Mouse (Mus musculus): Measurements from ENCODE around the gene Adamts13. TPM values are rescaled to one million over a fixed set of nuclear protein-coding genes. Genes with fewer than 3 reads are reported as not detected.

Gene Adamts13
- total and polyA plus RNA-seq, 3 experiments = 19.7 to 130 TPM; not detected in 1

DNA sequence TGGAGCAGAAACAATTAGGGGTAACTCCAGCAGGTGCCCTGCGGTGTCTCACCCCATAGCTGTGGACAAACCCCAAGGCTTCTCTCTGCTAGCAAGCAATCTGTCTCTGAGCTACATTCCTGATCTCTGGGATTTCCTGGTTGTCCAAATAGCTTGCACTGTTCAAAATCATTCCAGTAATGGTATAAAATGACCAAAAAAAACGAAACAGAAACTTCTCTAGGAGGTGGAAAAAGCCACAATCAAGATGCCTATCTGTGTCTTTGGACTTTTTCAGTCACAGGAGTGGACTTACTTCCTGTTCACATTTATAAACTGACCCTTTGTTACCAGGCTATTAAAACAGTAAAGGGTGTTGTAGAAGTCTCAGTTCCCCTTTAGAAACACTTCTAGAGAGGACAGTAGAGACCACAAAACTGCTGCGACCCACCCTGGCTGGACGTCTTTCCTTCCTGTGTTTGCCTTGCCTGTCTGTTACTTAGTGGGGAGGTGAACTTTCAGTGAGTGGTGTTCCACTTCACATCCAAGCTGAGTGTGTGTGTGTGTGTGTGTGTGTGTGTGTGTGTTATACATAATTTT lies 55.3 kb downstream of the Adamts13 start:
- Histone ChIP-seq H3K36me3 (ENCODE audit: control insufficient read depth in 1 of 2, insufficient read depth in 2 of 2, low read length in 2 of 2) (peaks cover 0 to 9% of the 10 kb centered on the region in 2 experiments; a peak in 2 of 4 replicates), H3K4me1 (ENCODE audit: control insufficient read depth in 1 of 2, insufficient read depth in 2 of 2, low read length in 2 of 2) (peaks cover 4 to 20% of the 10 kb centered on the region in 2 experiments; a peak in 3 of 4 replicates), H3K79me2 (ENCODE audit: control insufficient read depth, insufficient read depth, low read length, poor library complexity) (no peaks in the 10 kb centered on the region), H3K9ac (ENCODE audit: control insufficient read depth, low read depth, low read length, poor library complexity, severe bottlenecking) (peak overlapping the region; percentile 27), H3K27ac (ENCODE audit: control insufficient read depth, low read depth, low read length) (no peak overlapping the region), H3K4me3 (ENCODE audit: control insufficient read depth in 1 of 2, insufficient read depth in 1 of 2, low read depth in 2 of 2, low read length in 2 of 2) (peak overlapping the region; percentile 25 to 66), H3K27me3 (ENCODE audit: control insufficient read depth in 1 of 2, insufficient read depth in 2 of 2, low read length in 2 of 2) (no peaks in the 10 kb centered on the region), H3K9me3 (replicated peaks; ENCODE audit: insufficient read depth, low read length) (no peaks in the 10 kb centered on the region)
- 0 out of 2 replicates have a peak, but pooled peaks have one; percentile 9 for TF ChIP-seq RCOR1 (IDR thresholded peaks at IDR 0.05; ENCODE audit: low read depth, low read length)
- TF ChIP-seq GATA1 (IDR thresholded peaks at IDR 0.05; ENCODE audit: low read depth, low read length) = 0 out of 2 replicates have a peak, but pooled peaks have one; percentile 8
- no peak for TF ChIP-seq MAFK (IDR thresholded peaks at IDR 0.05; ENCODE audit: borderline replicate concordance, low read depth, low read length)
- peak; percentile 25 for DNase-seq (ENCODE audit: low read depth, low spot score)

GRCm38 (mm10) chr2:27032361-27032760 lies 59.1 kb downstream of the Adamts13 start:
- TF ChIP-seq MYC (IDR thresholded peaks at IDR 0.05; ENCODE audit: low read depth, low read length) (peak; percentile 46; the same call in 1 of the 2 replicates), ZC3H11A (IDR thresholded peaks at IDR 0.05; ENCODE audit: low read depth, low read length) (0 out of 2 replicates have a peak, but pooled peaks have one; percentile 14), SMC3 (IDR thresholded peaks at IDR 0.05; ENCODE audit: low read depth, low read length) (peak; percentile 49), GATA1 (IDR thresholded peaks at IDR 0.05; ENCODE audit: low read depth, low read length) (no peak), POLR2AphosphoS5 (IDR thresholded peaks at IDR 0.05; ENCODE audit: borderline replicate concordance, low read depth, low read length) (no peak), RAD21 (IDR thresholded peaks at IDR 0.05; ENCODE audit: low read depth, low read length) (peak; percentile 17; the same call in 1 of the 2 replicates), CTCF (IDR thresholded peaks at IDR 0.05 in 2 of 3, conservative IDR thresholded peaks at IDR 0.05 in 1 of 3; ENCODE audit: control insufficient read depth in 1 of 3, insufficient read depth in 1 of 3, low read depth in 2 of 3, low read length in 3 of 3, poor library complexity in 1 of 3, severe bottlenecking in 1 of 3) (peak in 1 of 3 experiments; percentile 57; a peak in 2 of 6 replicates)
- no peak overlapping the region for H3K9ac ChIP-seq (ENCODE audit: control insufficient read depth, low read depth, low read length, poor library complexity, severe bottlenecking)
- H3K4me3 ChIP-seq (ENCODE audit: control insufficient read depth in 1 of 2, insufficient read depth in 1 of 2, low read depth in 2 of 2, low read length in 2 of 2) = no peak overlapping the region
- no peak overlapping the region for H3K27ac ChIP-seq (ENCODE audit: control insufficient read depth, low read depth, low read length)
- peak; percentile 42 for DNase-seq (ENCODE audit: low read depth, low spot score)
- H3K27me3 ChIP-seq (ENCODE audit: control insufficient read depth in 1 of 2, insufficient read depth in 2 of 2, low read length in 2 of 2) = no peaks in the 10 kb centered on the region
- H3K79me2 ChIP-seq (ENCODE audit: control insufficient read depth, insufficient read depth, low read length, poor library complexity) = no peaks in the 10 kb centered on the region
- H3K4me1 ChIP-seq (ENCODE audit: control insufficient read depth in 1 of 2, insufficient read depth in 2 of 2, low read length in 2 of 2) = peaks cover 4 to 12% of the 10 kb centered on the region in 2 experiments; a peak in 3 of 4 replicates
- H3K9me3 ChIP-seq (replicated peaks; ENCODE audit: insufficient read depth, low read length) = no peaks in the 10 kb centered on the region
- H3K36me3 ChIP-seq (ENCODE audit: control insufficient read depth in 1 of 2, insufficient read depth in 2 of 2, low read length in 2 of 2) = peaks cover 0 to 6% of the 10 kb centered on the region in 2 experiments; a peak in 2 of 4 replicates

DNA sequence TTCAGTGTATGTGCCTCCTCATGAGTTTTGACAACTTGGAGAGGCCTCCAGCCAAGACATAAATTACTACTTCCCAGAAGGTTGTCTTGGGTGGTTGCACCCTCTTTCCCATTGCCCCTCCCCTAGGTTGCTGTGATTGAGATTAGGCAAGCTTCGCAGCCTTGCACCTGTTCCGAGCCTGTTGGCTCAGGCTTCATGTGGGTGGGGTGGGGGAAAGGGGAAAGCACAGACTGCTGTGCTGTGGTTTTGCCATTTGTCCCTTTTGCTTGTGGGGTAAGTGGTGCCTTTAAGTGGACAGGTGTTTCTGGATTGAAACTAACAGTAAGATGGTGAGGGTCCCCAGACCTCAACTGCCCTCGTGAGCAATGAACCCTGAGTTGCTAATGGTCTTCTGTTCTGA lies 62.8 kb downstream of the Adamts13 start:
- DNase-seq (ENCODE audit: low read depth, low spot score) = no peak
- H3K27me3 ChIP-seq (ENCODE audit: control insufficient read depth in 1 of 2, insufficient read depth in 2 of 2, low read length in 2 of 2) = no peaks in the 10 kb centered on the region
- H3K9ac ChIP-seq (ENCODE audit: control insufficient read depth, low read depth, low read length, poor library complexity, severe bottlenecking) = no peak overlapping the region

More for the DNA sequence above, 62.8 kb downstream of the Adamts13 start:
- Histone ChIP-seq H3K79me2 (ENCODE audit: control insufficient read depth, insufficient read depth, low read length, poor library complexity) (no peaks in the 10 kb centered on the region), H3K36me3 (ENCODE audit: control insufficient read depth in 1 of 2, insufficient read depth in 2 of 2, low read length in 2 of 2) (no peaks in the 10 kb centered on the region), H3K9me3 (replicated peaks; ENCODE audit: insufficient read depth, low read length) (no peaks in the 10 kb centered on the region), H3K27ac (ENCODE audit: control insufficient read depth, low read depth, low read length) (no peak overlapping the region), H3K4me1 (ENCODE audit: control insufficient read depth in 1 of 2, insufficient read depth in 2 of 2, low read length in 2 of 2) (peaks cover 0 to 10% of the 10 kb centered on the region in 2 experiments; a peak in 1 of 4 replicates), H3K4me3 (ENCODE audit: control insufficient read depth in 1 of 2, insufficient read depth in 1 of 2, low read depth in 2 of 2, low read length in 2 of 2) (no peak overlapping the region)
- TF ChIP-seq ZNF384 (IDR thresholded peaks at IDR 0.05; ENCODE audit: low read depth, low read length) (no peak), ZMIZ1 (IDR thresholded peaks at IDR 0.05; ENCODE audit: low read depth, low read length) (no peak), JUND (IDR thresholded peaks at IDR 0.05; ENCODE audit: low read depth, low read length) (no peak), EP300 (IDR thresholded peaks at IDR 0.05; ENCODE audit: low read depth in 1 of 2, low read length in 2 of 2) (no peak), ELF1 (IDR thresholded peaks at IDR 0.05; ENCODE audit: low read depth, low read length) (no peak), MEF2A (IDR thresholded peaks at IDR 0.05; ENCODE audit: extremely low read depth, insufficient replicate concordance, low read depth, low read length, poor library complexity, severe bottlenecking) (no peak), ZC3H11A (IDR thresholded peaks at IDR 0.05; ENCODE audit: low read depth, low read length) (no peak), TCF12 (IDR thresholded peaks at IDR 0.05; ENCODE audit: low read depth, low read length) (no peak), MAFK (IDR thresholded peaks at IDR 0.05; ENCODE audit: borderline replicate concordance, low read depth, low read length) (no peak), TBP (IDR thresholded peaks at IDR 0.05; ENCODE audit: low read depth, low read length) (no peak), ZKSCAN1 (IDR thresholded peaks at IDR 0.05; ENCODE audit: low read depth, low read length) (no peak), SMC3 (IDR thresholded peaks at IDR 0.05; ENCODE audit: low read depth, low read length) (no peak), RCOR1 (IDR thresholded peaks at IDR 0.05; ENCODE audit: low read depth, low read length) (no peak)
